Mouse (Mus musculus): Measurements from ENCODE around the gene Msln. TPM values are rescaled to one million over a fixed set of nuclear protein-coding genes. Genes with fewer than 3 reads are reported as not detected.
"Not testable (repeated sequence)": the region's sequence is repeated elsewhere in the genome, so short reads cannot be mapped to it uniquely, and the experiment has no call there.

Gene Msln
- total RNA-seq, 2 experiments from 2014 or later, result 3.0 to 3.9 TPM

DNA sequence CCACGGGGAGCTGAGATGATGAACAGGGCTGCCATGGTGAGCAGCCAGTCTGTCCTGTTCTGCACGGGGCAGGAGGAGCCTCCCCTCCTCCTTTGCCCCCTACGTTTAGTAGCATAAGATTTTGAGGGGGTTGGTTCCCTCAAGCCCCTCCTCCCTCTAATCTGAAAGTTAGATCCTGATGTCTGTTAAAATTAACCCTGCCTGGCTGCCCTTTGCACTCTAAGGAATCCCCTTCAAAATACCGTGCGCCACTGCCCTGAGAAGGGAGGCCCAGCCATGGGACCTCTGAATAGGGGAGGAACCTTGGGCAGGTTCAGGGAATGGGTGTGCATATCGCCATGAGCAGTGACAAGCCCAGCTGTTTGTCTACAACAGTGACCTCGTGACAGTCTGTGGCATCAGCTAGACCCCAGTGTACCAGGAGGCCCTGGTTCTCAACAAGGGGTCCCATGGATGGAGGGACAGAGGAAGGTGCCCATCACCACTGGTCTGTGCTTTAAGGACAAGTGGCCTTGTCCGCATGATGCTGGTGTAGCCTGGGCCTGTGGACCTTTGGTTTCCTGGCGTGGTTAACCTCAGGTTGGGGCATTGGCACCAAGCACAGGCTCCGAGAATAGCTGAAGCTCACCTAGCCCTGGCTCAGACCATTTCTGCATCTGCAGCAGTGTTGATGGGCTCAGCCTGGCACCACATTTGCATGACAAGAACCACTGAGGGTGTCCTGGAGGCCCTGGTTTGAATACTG lies 21.3 kb upstream of the Msln start:
- intact Hi-C loops (cut with DNase I), result no loop called here
- DNase-seq, result no peak

DNA sequence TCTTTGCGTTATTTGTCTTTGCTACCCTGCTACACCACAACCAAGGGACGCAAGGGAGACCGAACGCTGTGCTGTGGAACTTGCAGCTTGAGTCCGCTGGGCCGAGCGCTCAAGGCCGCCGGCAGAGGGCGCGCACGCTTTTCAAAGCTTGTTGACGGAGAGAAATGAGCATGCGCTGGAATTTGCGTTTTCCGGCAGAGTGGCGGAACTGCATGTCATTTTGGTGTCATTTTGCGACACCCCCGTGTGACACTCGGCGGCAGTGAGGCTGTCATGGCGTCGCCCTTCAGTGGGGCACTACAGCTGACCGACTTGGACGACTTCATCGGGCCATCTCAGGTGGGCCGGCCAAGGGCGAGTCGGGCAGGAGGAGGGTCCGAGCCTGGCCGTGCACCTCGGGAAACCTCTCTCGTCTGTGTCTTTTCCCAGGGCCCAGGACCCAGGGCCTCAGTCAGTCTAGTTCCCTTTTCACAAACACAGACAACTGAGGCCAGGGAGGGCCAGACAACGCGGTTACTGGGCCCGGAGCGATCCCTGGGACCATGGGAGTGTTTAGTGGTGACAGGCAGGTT lies 19.5 kb upstream of the Msln start, which contains the start of gene Narfl:
Gene Narfl, plus strand, starts transcription at position 228 of the 572 bp plus-strand sequence.
- DNase-seq, result peak; percentile 99
- intact Hi-C loops (cut with DNase I), result no loop called here

DNA sequence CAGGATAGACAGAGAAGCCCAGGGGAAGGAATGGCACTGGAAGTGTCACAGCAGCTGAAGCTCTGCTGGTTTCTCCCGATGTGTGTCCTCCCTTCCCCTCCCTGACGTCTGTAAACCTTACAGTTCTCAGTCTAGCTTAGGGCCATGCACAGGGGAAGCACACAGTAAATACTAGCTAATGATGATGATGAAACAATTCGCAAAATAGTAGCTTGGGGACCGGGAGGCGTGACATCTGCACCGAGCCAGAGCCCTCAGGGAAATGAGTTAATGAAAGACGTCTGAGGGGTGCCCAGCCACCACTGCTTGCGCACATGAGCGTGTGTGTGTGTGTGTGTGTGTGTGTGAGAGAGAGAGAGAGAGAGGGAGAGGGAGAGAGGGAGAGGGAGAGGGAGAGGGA lies 15.2 kb upstream of the Msln start:
- intact Hi-C loops (cut with DNase I), result no loop called here
- no peak for DNase-seq

DNA sequence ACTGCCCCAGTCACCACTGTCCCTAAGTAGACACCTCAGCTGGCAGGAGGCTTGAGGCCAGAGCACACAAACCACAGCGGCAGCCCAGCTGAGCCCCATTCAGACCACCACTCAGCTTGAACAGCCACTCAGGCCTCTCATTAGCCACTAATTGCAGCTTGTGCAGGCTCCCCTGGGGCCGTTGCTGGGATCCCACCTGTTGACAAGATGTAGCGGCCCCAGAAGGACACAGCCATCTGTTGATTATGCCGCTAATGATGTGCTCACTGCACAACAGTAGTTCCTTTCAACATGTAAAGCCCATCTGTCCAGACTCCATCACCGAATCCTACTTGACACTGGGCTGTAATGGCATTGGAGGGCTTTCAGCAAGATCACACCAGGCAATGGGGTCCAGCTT lies 11.7 kb upstream of the Msln start:
- intact Hi-C loops (cut with DNase I), result no loop called here
- DNase-seq, result no peak

DNA sequence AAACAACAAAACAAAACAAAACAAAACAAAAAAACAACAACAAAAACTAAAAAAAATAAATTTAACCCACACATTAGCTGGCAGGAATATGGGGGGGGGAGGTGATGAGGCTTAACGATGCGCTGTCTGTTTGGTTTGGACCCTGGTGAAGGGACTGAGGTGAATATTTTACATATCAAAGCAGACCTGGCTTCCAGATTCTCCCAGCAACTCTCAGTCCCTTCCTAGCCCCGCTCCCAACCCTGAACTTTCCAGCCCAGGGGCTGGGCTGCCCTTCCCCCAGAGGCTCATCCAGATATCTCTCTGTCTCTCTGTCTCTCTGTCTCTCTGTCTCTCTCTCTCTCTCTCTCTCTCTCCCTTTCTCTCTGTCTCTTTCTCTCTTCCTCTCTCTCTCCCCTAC lies 8.4 kb upstream of the Msln start:
- DNase-seq, result no peak
- intact Hi-C loops (cut with DNase I), result no loop called here

DNA sequence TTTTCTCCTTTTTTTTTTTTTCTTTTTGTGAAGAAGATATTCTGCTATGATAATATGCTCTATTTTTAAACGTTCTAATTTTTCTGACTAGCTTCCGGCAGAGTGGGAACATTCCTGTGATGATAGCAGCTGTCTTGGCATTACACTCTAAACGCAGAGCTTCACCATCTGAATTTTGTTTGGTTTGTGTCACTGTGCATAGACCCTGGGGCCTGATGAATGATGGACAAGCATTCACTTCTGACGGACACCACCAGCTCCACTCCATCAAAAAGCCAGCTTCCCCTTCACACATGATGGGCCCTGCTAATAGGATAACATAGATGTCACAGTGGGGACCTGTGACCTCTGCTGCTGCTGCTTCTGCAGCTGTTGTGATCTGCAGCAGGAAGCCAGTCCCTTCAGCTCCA lies 7.4 kb upstream of the Msln start:
- intact Hi-C loops (cut with DNase I), result no loop called here
- no peak for DNase-seq

DNA sequence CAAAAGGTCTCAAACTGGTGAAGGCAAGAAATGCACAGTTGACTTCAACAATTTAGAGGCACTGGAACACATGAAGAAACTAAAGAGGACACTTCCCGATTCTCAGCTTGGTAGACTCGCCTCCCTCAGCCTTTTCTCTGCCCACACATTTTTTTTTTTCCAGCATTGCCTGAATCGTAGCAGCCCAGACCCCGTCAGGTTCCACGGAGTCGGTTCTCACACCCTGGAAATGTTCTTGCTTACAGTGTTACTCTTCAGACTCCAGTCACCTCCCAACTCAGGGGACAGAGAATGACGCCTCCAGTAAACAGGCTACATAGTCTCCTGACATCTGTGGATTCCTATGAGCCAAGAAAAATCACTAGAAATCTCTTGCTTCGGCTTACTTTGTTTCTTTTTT lies 6.0 kb upstream of the Msln start:
- intact Hi-C loops (cut with DNase I), result no loop called here
- DNase-seq, result no peak

DNA sequence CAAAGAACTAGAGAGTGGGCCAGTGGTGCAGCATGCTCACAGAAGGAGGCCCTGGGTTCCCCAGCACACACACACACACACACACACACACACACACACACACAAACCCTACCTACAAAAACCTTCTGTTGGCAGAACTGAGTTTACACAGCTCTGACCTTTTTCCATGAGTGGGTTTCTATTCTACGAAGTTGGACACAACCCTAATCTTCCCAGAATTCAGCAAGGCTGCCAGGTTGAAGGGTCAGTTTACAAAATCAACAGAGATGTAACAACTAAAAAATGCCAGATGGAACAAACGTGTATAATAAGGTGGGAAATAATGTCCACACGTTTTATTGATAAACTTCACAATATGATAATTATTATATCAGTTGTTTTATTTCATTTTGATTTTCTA lies 3.5 kb upstream of the Msln start:
- no peak for DNase-seq
- intact Hi-C loops (cut with DNase I), result no loop called here

DNA sequence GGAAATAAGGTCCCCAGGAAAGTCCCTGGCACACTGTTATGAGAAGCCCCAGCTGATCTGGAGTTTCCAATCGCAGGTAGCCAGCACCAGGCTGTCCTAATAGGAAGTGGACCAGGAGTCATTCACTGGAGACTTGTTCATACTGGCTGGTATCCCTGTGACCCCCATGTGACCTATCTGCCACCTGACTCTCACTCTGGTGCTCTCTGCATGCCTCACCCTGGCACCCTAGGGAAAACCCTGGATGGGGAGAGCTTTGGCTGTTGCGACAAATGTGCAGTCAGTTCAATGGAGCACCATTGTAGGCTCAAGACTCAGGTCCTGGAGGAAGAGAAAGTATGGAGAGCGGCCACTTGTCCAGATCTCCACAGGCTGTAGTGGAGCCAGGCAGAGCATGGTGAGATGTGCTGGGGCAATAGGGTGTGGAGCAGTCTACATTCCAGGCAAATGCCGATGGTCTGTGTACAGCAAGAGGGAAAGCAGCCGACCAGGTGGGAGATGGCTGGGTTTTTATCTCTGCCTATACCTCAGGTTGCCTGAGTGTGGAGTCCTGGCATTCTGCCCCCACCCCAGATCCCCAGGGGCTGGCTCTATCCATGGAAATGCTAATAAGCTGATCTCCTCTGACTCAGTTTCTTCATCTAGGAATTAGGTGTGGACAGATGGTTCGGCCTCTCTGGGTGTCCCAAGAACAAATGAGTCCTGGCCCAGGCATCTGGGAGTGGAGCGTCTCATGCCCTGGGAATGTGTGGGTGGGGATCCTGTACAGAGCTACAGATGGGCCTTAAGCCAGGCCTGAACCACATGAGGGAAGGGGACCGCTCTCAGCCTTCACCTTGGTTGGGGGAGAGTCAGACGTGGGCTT lies 2.4 kb upstream of the Msln start:
- intact Hi-C loops (cut with DNase I), result no loop called here
- DNase-seq, result no peak

DNA sequence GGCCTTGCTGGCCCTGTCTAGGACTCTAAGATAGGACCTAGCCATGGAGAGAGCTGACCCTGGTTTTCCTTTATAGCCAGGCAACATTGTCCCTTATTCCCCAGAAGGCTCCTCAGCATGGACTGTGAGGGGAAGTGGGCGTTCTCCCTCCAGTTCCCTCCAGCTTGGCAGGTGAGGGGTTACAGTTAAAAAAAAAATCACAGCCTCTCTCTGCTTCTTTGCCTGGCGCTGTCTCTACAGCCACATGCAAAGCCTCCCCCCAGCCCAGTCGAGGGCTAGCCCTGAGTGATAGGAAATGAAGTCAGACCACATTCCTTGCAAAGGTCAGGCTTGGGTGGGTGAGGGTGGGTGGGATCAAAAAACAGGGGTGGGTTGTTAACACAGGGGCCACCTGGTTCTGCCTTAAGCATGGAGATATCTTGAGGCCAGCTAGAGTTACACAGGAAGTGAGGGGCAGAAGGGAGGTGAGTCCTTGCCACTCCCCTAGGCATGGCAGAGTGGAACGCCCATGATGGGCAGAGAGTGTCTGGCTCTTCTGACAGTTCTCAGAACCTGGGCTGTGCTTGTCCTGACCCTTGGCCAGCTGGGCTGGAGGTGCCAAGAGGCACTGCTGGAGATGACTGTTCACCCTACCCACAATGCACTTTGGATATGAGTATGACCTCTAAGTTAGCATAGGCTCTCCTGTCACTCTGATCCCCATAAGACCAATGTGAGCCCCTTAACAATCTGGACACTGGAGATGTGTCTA lies 1.6 kb upstream of the Msln start:
- no peak for DNase-seq
- intact Hi-C loops (cut with DNase I), result no loop called here

DNA sequence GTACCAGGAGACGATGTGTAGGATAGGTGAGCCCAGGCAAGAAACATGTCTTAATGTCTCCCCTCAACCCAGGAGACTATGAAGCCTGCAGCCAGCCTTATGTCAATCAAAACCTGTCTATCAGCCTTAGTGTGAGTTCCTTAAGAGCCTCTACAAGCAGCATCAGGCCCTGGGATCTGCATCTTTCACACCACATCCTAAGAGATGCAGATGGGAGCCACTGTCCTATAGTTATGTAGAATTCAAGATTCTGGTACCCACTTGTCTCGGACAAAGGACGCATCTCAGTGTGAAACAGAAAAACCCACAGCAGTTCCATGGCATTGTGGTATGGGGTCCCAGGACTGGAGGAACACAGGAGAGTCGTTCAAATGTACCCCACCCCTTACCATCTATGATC lies 908 bp upstream of the Msln start:
- intact Hi-C loops (cut with DNase I), result no loop called here
- DNase-seq, result no peak

DNA sequence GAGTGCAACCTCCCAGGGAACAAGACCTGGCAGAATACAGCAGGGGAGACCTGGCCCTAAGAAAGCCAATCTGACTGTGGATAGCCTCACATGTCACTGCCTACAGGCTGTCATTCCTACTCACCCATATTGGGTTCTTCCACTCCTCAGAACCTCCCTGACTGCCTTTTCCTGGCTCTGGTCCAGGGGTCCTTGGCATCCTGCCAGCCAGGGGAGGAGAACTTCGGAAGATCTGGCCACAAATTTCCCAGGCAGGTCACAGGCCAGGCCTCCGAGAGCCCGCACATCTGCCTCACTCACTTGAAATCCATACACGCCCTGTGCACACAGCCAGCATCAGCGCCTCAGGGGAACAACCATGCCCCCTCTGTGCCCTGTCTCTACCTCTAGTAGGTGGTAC lies 2.7 kb downstream of the Msln start:
- DNase-seq, result peak; percentile 75
- intact Hi-C loops (cut with DNase I), result no loop called here

DNA sequence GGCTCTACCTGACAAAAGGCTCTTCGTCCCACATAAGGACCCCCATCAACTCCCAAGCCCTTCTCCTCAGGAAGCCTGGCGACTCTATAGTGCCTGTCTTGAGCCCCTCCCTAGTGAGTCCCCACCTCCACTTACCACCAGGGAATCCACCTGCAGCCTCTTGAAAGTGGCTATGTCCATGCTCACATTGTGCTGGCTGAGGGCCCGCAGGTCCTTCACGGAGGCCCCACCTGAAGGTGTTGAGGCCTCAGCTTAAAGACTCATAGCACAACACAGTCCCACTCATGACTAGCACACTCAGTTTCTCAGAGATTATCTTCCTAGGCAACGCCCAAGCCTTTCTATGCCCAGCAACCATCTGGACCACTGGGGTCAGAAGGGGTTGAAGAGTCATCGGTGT lies 4.9 kb downstream of the Msln start:
- no peak for DNase-seq
- intact Hi-C loops (cut with DNase I), result no loop called here

DNA sequence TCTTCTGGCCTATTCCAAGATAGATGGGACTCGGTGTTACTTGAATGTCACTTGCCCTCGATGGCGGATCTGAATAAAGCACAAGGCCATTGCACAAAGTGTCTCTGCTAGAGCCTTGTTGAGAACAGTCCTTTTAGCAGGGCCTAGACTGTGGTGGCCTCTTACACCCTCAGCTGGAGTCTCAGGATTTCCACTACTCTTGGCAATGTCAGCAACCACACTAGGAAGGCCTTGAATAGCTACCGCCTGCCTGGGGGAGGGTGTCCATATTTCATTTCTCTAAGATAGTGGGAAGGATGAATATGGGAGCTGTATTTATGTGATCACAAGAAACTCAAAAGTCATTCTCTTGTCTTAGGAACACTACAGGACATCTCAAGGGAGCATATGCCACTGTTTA lies 5.9 kb downstream of the Msln start:
- DNase-seq, result no peak
- intact Hi-C loops (cut with DNase I), result no loop called here

DNA sequence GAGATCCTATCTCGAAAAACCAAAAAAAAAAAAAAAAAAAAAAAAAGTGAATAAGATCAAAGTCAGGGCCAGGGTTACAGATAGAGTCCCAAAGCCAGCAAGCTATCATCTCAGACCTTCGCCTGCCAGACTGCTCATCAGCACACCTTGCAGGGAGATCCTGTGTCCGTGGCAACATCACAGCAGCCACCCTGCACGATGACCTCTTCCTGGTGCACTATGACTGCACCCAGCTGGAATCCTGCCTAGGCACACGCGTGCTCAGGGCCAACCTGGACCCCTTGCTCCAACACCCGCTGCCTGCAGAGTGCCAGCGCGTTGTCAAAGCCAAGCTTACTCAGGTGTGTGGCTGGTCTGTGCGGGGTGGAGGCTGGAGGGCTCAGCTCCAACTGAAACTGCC lies 9.9 kb downstream of the Msln start:
- DNase-seq, result no peak
- intact Hi-C loops (cut with DNase I), result no loop called here

DNA sequence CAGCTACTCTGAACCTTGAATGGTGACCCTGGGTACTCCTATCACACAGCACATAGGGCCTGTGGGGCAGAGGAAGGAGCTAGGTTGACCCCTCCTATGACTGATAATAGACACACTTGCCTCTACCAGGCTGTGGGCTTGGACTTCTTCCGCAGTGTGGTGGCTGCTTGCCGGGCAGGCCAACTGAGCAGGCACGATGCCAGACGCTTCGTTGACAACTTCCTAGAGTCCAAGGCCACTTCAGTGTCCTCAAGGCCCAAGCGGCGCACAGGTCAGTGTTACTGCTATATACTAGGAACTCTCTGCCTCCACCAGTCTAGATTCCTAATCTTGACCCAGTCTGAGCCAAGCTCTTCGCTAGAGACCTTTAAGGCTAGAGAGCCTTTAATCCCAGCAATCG lies 10.3 kb downstream of the Msln start:
- DNase-seq, result no peak
- intact Hi-C loops (cut with DNase I), result no loop called here

DNA sequence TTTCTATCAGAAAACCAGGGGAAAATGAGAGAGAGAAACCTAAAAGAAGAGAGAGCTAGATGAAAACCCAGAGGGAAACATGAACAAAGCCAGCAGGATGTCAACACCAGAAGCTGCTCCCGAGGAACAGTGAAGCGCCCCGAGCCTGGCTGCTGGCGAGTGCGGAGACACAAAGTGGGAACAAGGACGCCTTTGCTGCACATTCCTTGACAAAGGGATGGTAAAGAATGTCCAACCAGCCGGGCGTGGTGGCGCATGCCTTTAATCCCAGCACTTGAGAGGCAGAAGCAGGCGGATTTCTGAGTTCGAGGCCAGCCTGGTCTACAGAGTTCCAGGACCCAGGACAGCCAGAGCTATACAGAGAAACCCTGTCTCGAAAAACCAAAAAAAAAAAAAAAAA lies 12.7 kb downstream of the Msln start:
- DNase-seq; intact Hi-C loops (cut with DNase I): not testable (repeated sequence)

DNA sequence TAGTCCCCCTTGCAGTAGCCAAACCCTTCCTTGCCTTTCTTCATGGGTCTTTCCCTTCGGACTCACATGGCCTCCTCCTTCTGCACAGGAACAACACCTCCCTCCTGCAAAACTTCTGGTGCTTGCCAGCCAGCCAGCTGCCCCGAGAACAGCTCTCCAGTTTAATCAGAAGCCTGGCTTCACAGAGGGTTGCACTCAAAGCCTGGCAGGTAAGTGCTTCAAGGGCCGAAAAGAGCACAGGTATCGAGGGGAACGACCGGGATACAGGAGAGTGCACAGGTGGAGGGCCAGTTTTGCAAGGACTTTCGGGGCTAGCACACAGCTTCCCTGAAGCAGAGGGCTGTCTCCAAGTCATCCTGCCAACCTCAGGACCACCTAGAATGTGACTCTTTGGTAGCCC lies 15.3 kb downstream of the Msln start:
- no peak for DNase-seq
- intact Hi-C loops (cut with DNase I), result no loop called here

DNA sequence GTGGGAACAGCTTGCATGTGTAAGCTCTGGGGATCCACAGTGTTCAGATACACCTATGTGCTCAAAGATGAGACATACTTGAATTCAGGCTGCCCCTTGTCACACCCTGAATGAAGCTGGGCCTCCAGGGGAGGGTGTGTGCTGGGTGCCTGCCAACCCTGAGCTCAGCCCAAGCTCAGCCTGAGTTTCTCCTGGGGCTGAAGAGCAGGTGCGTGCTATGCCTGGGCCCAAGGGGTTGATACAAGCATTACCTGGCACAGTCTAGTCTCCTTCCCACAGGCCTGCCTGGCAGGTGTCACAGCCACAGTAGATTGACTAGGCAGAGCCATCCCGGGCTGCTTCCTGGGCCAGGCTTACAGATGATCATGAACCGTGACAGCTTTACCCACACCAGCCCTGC lies 18.4 kb downstream of the Msln start, which contains the start of gene Mslnl:
Gene Mslnl, plus strand, starts transcription at position 298 of the 400 bp plus-strand sequence.
- no peak for DNase-seq
- intact Hi-C loops (cut with DNase I), result no loop called here

DNA sequence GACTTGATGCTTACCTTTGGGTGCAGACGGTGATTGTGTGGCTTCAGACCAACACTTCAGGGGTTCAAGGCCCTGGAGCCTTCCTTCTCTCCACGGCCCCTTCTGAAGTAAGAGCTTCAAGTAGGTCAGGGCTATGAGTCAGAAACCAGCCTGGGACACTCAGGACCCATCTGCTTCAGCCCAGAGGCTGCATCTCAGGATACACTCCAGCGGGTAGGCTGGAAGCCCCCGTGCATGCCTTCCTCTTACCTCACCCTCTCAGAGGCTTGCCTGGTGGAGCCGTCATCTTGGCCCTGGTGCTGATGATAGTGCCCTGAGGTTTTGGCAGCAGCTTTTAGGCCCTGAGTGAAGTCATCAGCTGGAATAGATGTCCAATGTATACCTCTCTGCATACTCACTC lies 18.9 kb downstream of the Msln start:
- intact Hi-C loops (cut with DNase I), result no loop called here
- DNase-seq, result no peak

DNA sequence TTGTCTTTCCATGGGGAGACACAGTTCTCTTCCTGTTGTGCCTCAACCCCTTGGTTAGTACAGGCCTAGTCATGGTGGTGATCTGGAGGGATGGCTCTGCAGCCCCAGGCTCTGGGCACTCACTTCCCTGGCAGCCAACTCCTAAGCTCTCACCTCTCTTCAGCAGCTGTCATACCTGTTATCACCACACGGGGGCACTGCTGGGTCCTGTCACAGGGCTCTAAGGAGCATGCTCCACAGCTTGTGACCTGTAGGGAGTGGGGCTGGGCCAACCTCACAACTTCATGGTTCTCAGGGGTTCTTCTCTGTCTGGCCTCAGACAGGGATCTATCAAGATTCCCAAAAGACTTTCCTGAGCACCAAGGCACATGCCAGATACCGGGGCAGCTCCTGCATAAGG lies 22.1 kb downstream of the Msln start:
- intact Hi-C loops (cut with DNase I), result loop anchor here (5.0 kb wide), 1 partner anchor 70 kb away; no protein-coding TSS in a partner anchor
- peak; percentile 88 for DNase-seq

Data from left cerebral cortex, postnatal 4 days (tissue).